Mouse (Mus musculus) CD4-positive naive resting alpha-beta T cell, adult 76 days (primary cell): ENCODE measurements around the gene Hnrnpll. TPM values are rescaled to one million over a fixed set of nuclear protein-coding genes. Genes with fewer than 3 reads are reported as not detected.

Experiments
- total RNA-seq: library from RNA; stranded (reverse); gene quantifications from one replicate; pipeline ENCODE4 v1.2.4, GENCODE M21; 2023

Hnrnpll gene
- 22.6 TPM for total RNA-seq

GRCm38 (mm10) chr17:80061783-80062619, at the start of gene Hnrnpll:
Gene Hnrnpll, minus strand, starts transcription at chr17:80062334.

Other genes starting within 250 kb of the Hnrnpll start
- gene Atl2, start 166.2 kb downstream of the Hnrnpll start, total RNA-seq: 73.1 TPM
- 5.1 TPM for gene Galm, start 65.1 kb upstream of the Hnrnpll start, total RNA-seq
- gene Srsf7, start 145.0 kb upstream of the Hnrnpll start, total RNA-seq: 381 TPM
- not detected for gene Ttc39d, start 145.1 kb upstream of the Hnrnpll start, total RNA-seq
- gene Gemin6, start 162.1 kb upstream of the Hnrnpll start, total RNA-seq: 3.2 TPM
- not detected for gene Morn2, start 227.9 kb upstream of the Hnrnpll start, total RNA-seq
- gene Dhx57, start 228.1 kb upstream of the Hnrnpll start, total RNA-seq: 25.1 TPM
- 1.4 TPM for gene Arhgef33, start 245.1 kb upstream of the Hnrnpll start, total RNA-seq